22 mouse cellular contexts compared by ENCODE assay signal in genomic region chr3:122640286-122640685, GRCm38 (mm10). TPM values are rescaled to one million over a fixed set of nuclear protein-coding genes. Genes with fewer than 3 reads are reported as not detected.
DNase-seq lines count a peak whose midpoint lies in the region; ATAC-seq and TF ChIP-seq lines count a peak whose summit lies in the region.
"Had no signal": no experiment of that assay in that cellular context is flagged by ENCODE, and none has a peak within 500 bp of the region (broad histone marks: within the 10 kb centered on the region; RNA-seq: fewer than 3 reads in every experiment).

No protein-coding gene starts in this region.

- H3K9ac ChIP-seq in hindbrain, embryonic 15.5 days, result no peak overlapping the region
- H3K9ac ChIP-seq in hindbrain, embryonic 13.5 days, result no peak overlapping the region
- no peak overlapping the region for H3K9ac ChIP-seq in lung, embryonic 16.5 days (ENCODE audit: low read length)
- H3K9ac ChIP-seq in ES-E14 (ENCODE audit: insufficient read depth, low read depth, low read length, poor library complexity, severe bottlenecking), result no peak overlapping the region
- H3K9ac ChIP-seq: hindbrain, embryonic 12.5 days; kidney, embryonic 15.5 days; limb, embryonic 15.5 days; neural tube, embryonic 13.5 days had no signal

- H3K4me3 ChIP-seq in hindbrain, embryonic 15.5 days, result no peak overlapping the region
- no peak overlapping the region for H3K4me3 ChIP-seq in hindbrain, embryonic 13.5 days
- H3K4me3 ChIP-seq in lung, embryonic 16.5 days (ENCODE audit: low read length), result no peak overlapping the region
- H3K4me3 ChIP-seq in ES-E14 (ENCODE audit: insufficient read depth in 1 of 2, low read depth in 1 of 2, low read length in 2 of 2, poor library complexity in 1 of 2, severe bottlenecking in 1 of 2), result no peak overlapping the region
- H3K4me3 ChIP-seq: hindbrain, embryonic 12.5 days; kidney, embryonic 15.5 days; limb, embryonic 15.5 days; midbrain, embryonic 10.5 days; neural tube, embryonic 13.5 days had no signal

- in situ Hi-C loops in ES-E14 (cut with MboI; ENCODE audit: low sequenced_read_pairs in 2 of 2, unreplicated experiment in 2 of 2), result loop anchor here (10.0 to 25.0 kb wide), 3 partner anchors 145 to 328 kb away; no protein-coding TSS in a partner anchor

- H3K4me2 ChIP-seq in hindbrain, embryonic 15.5 days, result no peak overlapping the region
- no peak overlapping the region for H3K4me2 ChIP-seq in hindbrain, embryonic 13.5 days
- H3K4me2 ChIP-seq in lung, embryonic 16.5 days (ENCODE audit: low read depth, low read length), result no peak overlapping the region
- H3K4me2 ChIP-seq: hindbrain, embryonic 12.5 days; kidney, embryonic 15.5 days; limb, embryonic 15.5 days; neural tube, embryonic 13.5 days had no signal

- no peaks in the 10 kb centered on the region for H3K27me3 ChIP-seq in hindbrain, embryonic 15.5 days
- H3K27me3 ChIP-seq in hindbrain, embryonic 13.5 days, result no peaks in the 10 kb centered on the region
- no peaks in the 10 kb centered on the region for H3K27me3 ChIP-seq in lung, embryonic 16.5 days (ENCODE audit: control insufficient read depth, insufficient read depth, low read depth, low read length)
- H3K27me3 ChIP-seq: hindbrain, embryonic 12.5 days; kidney, embryonic 15.5 days; limb, embryonic 15.5 days; neural tube, embryonic 13.5 days had no signal

- ATAC-seq in hindbrain, embryonic 15.5 days (ENCODE audit: low FRiP score, low read depth), result 0 out of 2 replicates have a peak, but pooled peaks have one; percentile 4
- no peak for ATAC-seq in hindbrain, embryonic 13.5 days (ENCODE audit: low FRiP score)
- 0 out of 2 replicates have a peak, but pooled peaks have one; percentile 19 for ATAC-seq in lung, embryonic 16.5 days (ENCODE audit: low read depth)
- peak; percentile 32 for ATAC-seq in megakaryocyte-erythroid progenitor cell, adult 5-6 weeks (replicated peaks; ENCODE audit: low FRiP score, low TSS enrichment, poor library complexity, severe bottlenecking)
- ATAC-seq: forebrain, embryonic 14.5 days; intestine, postnatal 0 days had no signal

- no peaks in the 10 kb centered on the region for H3K36me3 ChIP-seq in hindbrain, embryonic 15.5 days
- H3K36me3 ChIP-seq in hindbrain, embryonic 13.5 days, result no peaks in the 10 kb centered on the region
- H3K36me3 ChIP-seq in lung, embryonic 16.5 days (ENCODE audit: control insufficient read depth, insufficient read depth, low read length), result no peaks in the 10 kb centered on the region
- no peaks in the 10 kb centered on the region for H3K36me3 ChIP-seq in ES-E14 (ENCODE audit: control insufficient read depth, insufficient read depth, low read length, poor library complexity, severe bottlenecking)
- H3K36me3 ChIP-seq: G1E; hindbrain, embryonic 12.5 days; kidney, embryonic 15.5 days; limb, embryonic 15.5 days; midbrain, embryonic 10.5 days; neural tube, embryonic 13.5 days had no signal

- no peaks in the 10 kb centered on the region for H3K9me3 ChIP-seq in hindbrain, embryonic 15.5 days
- H3K9me3 ChIP-seq in hindbrain, embryonic 13.5 days, result no peaks in the 10 kb centered on the region
- H3K9me3 ChIP-seq in lung, embryonic 16.5 days (ENCODE audit: control insufficient read depth, low read length), result no peaks in the 10 kb centered on the region
- H3K9me3 ChIP-seq in ES-E14 (ENCODE audit: control insufficient read depth, insufficient read depth, low read depth, low read length), result no peaks in the 10 kb centered on the region
- H3K9me3 ChIP-seq: G1E; hindbrain, embryonic 12.5 days; kidney, embryonic 15.5 days; limb, embryonic 15.5 days; midbrain, embryonic 10.5 days; neural tube, embryonic 13.5 days had no signal

- H3K4me1 ChIP-seq in hindbrain, embryonic 15.5 days (replicated peaks), result 0 out of 2 replicates have a peak, but pooled peaks cover 3% of the 10 kb centered on the region
- peaks cover 3% of the 10 kb centered on the region for H3K4me1 ChIP-seq in hindbrain, embryonic 13.5 days (replicated peaks)
- peaks cover 7% of the 10 kb centered on the region; the same call in 1 of the 2 replicates for H3K4me1 ChIP-seq in lung, embryonic 16.5 days (replicated peaks; ENCODE audit: control insufficient read depth, insufficient read depth, low read length)
- peaks cover 3 to 10% of the 10 kb centered on the region in 2 experiments; a peak in 2 of 4 replicates for H3K4me1 ChIP-seq in ES-E14 (ENCODE audit: control insufficient read depth in 2 of 2, insufficient read depth in 2 of 2, low read length in 2 of 2, poor library complexity in 1 of 2)

- H3K27ac ChIP-seq in hindbrain, embryonic 15.5 days (replicated peaks), result no peak overlapping the region
- H3K27ac ChIP-seq in hindbrain, embryonic 13.5 days, result no peak overlapping the region
- no peak overlapping the region for H3K27ac ChIP-seq in lung, embryonic 16.5 days (ENCODE audit: low read length)
- H3K27ac ChIP-seq in ES-E14 (ENCODE audit: insufficient read depth, low read depth, low read length, poor library complexity, severe bottlenecking), result no peak overlapping the region
- H3K27ac ChIP-seq: hindbrain, embryonic 12.5 days; kidney, embryonic 15.5 days; limb, embryonic 15.5 days; midbrain, embryonic 10.5 days; neural tube, embryonic 13.5 days had no signal

- no peak for DNase-seq in lung, postnatal 25 days (ENCODE audit: low spot score)
- peak; percentile 74 for DNase-seq in ES-E14 (ENCODE audit: low read depth, low spot score)
- DNase-seq in left cerebral cortex, adult 8-10 months (ENCODE audit: low spot score in 2 of 2), result no peak
- DNase-seq: adrenal gland, postnatal 36 days; cerebellum, adult 11-12 months; cerebellum, postnatal 25 days; gastrocnemius, postnatal 10 days; heart, postnatal 10 days; lung, postnatal 14 days; right cerebral cortex, adult 18-20 months had no signal

TF ChIP-seq in ES-E14, 5 proteins besides CTCF, POLR2A, EP300 and RAD21:
- TF ChIP-seq HCFC1 (IDR thresholded peaks at IDR 0.05; ENCODE audit: borderline replicate concordance, insufficient read depth, low read length), result no peak
- TF ChIP-seq ZC3H11A (IDR thresholded peaks at IDR 0.05; ENCODE audit: borderline replicate concordance, low read depth, low read length), result no peak

RNA-seq across cellular contexts. Expression of gene Fnbp1l, which starts 20.8 kb away (rescaled TPM):
- polyA plus RNA-seq in hindbrain, embryonic 15.5 days (2015; fragmentation: Nextera tagmentation; extraction: Ambion mirVana), result 177 and 185 TPM in 2 replicates
- 211 and 214 TPM in 2 replicates for polyA plus RNA-seq in hindbrain, embryonic 13.5 days (2015; fragmentation: Nextera tagmentation; extraction: Ambion mirVana)
- 41.2 and 46.4 TPM in 2 replicates for polyA plus RNA-seq in lung, embryonic 16.5 days (2015; fragmentation: Nextera tagmentation; extraction: Ambion mirVana)
- total RNA-seq in ES-E14 (2012; rRNA removed), result 21.2 and 25.5 TPM in 2 replicates
- total RNA-seq in megakaryocyte-erythroid progenitor cell, adult 5-6 weeks (2014; fragmentation: Nextera tagmentation), result 8.3 and 18.4 TPM in 2 replicates
- 14.1 and 24.2 TPM in 2 replicates for total RNA-seq in megakaryocyte-erythroid progenitor cell, adult 5-6 weeks (2017)
- total RNA-seq in left cerebral cortex, adult 8-10 months (2022), result 10 to 100 TPM; 85.1 to 97.5 (median 86.9) TPM
- polyA plus RNA-seq: G1E had no signal
